Mouse (Mus musculus) fat pad, adult 2 months (tissue): Measurements from ENCODE around the gene Fnip1.

Source experiments
- DNase-seq: peaks from one replicate; pipeline ENCODE4 v3.0.0-alpha.2; 2011; ENCODE audit warnings: low read depth, low spot score; ENCODE audit errors: extremely low read depth

Gene Fnip1

GRCm38 (mm10) chr11:54456875-54457274 lies 18.9 kb downstream of the Fnip1 start:
- no peak for DNase-seq

DNA sequence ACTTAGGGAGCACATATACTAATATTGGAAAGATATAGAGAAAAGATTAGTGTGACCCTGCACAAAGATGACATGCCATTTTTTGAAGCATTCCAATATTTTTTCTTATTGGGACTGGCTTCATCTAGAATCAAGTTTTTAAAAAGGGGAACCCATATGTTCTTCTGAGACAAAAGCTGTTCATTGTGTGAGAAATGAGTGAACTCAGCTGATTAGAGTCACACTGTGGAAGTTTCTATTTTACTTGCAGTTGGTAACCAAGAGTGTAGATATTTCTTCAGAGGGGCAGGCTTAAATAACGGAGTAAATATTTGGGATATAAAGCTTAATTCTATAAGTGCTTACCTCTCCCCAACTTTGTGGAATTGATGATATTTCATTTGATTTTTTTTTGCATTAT lies 20.2 kb downstream of the Fnip1 start:
- DNase-seq, result no peak

- DNase-seq, result no peak
These were observed 26.7 kb downstream of the Fnip1 start for GRCm38 (mm10) chr11:54464557-54465244.

GRCm38 (mm10) chr11:54472231-54472630 lies 34.2 kb downstream of the Fnip1 start:
- DNase-seq, result no peak

GRCm38 (mm10) chr11:54478414-54478813 lies 40.4 kb downstream of the Fnip1 start:
- no peak for DNase-seq

DNA sequence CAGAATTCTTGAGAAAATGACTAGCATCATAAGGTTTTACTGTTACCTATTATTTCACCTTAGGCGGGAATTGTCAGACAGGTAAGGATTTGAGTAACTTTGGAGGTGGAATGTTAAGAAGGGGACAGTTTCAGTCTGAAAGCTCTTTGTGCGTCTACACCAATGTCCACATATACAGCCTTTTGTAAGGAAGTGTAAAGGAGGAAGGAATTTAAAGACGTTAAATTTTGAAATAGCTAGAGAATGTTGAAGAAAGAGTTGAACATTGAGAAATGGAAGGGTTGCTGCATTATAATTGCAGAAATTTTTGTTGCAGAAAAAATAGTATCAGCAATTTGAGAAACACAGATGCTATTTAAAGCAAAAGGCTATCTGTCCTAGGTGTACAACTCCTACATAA lies 48.0 kb downstream of the Fnip1 start:
- no peak for DNase-seq

- DNase-seq, result no peak
These were observed 54.1 kb downstream of the Fnip1 start for GRCm38 (mm10) chr11:54491946-54492558.

DNA sequence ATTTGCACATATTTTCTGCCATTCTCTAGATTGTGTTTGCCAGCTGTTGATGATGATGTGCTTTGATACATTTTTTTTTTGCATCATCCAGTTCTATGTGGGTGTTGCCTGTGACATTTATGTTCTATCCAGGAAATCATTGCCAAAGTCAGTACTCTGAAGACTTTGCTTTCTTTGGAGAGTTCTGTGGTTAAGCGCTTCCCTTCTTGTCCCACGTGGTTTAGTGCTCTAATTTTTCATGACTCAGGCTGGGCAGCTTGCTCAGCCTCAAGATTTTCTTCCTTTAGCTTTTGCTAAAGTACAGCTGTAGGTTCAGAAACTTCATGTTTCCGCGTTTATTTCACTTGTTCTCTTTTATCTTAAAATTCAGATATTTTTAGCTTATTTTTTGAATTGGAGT lies 54.6 kb downstream of the Fnip1 start:
- no peak for DNase-seq

DNA sequence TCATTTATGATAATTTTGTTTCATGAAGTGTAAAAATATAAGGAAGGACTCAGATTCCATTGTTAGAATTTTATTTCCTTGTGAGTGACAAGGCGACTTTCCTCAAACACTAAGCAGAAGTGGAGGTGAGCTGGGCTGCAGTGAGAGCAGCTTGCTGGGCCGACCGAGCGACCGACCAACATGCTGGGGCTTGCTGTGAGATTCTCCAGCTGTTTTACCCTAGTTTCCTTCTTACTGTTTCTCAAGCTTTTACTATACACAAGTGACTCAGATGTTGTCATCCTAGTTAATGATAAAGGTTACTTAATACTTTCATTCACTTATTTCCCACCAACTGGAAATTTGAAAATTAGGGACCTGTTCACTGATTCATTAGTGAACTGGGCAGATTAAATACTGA lies 61.8 kb downstream of the Fnip1 start:
- no peak for DNase-seq

GRCm38 (mm10) chr11:54502546-54503245 lies 64.7 kb downstream of the Fnip1 start:
- DNase-seq, result no peak

GRCm38 (mm10) chr11:54513584-54513983 lies 75.6 kb downstream of the Fnip1 start:
- DNase-seq, result no peak

GRCm38 (mm10) chr11:54521927-54522528 lies 84.0 kb downstream of the Fnip1 start:
- no peak for DNase-seq

DNA sequence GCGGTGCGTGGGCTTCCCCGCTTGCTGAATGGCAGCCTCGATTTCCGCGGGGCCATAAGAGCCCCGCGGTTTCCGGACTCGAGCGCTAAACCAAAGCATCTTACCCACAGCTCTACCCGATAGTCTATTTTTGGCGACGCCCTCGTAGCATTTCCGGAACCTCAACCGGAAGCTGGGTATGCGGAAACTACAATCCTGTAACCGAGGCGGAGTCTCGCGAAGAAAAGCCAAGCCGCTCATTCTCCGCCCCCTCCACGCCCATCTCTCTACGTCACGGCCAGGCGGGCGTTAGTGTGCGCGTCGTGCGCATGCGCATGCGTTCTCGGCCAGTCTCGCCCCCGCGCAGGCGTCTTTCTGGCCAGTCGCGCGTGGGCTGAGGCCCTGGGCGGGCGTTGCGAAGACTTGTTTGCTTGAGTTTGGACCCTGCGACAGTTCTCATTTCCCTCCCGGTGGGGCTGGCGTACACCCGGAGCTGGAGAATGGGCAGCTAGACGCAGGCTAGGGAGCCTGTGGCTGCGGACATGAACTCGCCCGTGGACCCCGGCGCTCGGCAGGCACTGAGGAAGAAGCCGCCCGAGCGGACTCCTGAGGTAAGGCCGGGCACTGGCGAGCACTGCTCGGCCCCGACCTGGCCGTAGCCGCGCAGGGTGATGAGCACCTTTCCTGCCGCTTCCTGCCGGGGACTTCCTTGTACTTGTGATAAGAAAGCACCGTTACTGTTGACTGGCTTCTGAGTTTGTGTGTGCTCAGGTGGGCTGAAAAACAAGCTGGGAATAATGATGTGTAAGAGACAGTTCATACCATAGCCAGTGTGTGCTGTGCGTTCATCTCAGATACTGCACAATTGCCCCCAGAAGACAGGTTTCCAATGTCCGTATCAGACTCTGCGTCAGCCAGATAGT lies 84.8 kb downstream of the Fnip1 start, which contains the start of gene Rapgef6:
TSS of gene Rapgef6 (plus strand) at position 319 of the 902 bp plus-strand sequence.
- peak; percentile 58 for DNase-seq

- no peak for DNase-seq
These were observed 85.5 kb downstream of the Fnip1 start for GRCm38 (mm10) chr11:54523431-54524001.

DNA sequence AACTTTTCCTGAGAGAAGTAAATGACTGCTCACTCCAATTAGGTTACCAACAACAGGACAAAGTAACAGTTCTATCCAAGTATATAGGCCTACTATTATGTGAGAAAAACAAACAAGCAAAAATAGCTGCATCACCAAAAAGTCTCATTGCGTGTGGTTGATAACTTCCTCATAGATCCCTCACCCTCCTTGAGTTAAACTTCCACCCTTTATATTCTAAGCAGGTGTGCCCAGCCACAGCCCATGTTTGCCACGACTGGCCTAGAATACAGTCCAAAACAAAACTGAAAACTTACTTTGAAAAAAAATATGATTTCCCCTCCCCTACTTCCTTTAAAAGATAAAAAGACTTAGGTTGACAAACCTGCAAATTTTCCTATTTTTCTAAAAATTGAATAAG lies 90.0 kb downstream of the Fnip1 start:
- DNase-seq, result no peak

DNA sequence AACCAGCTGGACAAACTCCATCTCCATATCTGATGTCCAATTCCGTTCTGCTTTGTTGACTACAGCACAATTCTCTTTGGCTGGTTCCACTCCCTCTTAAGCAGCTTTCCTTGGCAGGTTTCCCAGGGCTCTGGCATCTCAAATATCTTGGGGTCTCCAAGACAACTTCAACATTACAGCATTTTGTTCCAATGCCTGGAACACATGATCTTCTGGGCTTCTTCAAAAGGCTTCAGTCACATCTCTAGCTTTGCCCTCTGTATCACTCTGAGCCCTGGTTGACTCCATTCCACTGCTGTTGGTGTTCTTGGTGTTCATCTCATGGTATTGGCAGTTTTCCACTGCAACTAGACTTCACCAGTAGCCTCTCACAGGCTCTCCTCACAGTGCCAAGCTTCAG lies 92.4 kb downstream of the Fnip1 start:
- no peak for DNase-seq

DNA sequence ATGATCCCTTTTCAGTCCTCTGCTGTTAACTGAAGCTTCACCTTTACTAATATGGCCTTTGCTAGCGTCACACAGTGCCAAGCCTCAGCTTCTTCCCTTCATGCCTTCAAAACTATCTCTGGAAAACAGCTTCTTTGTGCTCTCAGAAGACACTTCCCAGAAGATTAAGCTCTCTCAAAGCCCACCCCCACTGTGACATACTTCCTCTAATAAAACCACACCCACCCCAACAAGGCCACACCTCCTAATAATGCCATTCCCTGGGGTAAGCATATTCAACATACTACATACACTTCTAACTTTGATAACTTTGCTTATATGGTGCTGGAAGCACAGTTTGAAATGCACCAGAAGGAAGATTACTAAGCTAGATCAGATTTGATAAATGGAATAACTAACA lies 92.9 kb downstream of the Fnip1 start:
- no peak for DNase-seq

DNA sequence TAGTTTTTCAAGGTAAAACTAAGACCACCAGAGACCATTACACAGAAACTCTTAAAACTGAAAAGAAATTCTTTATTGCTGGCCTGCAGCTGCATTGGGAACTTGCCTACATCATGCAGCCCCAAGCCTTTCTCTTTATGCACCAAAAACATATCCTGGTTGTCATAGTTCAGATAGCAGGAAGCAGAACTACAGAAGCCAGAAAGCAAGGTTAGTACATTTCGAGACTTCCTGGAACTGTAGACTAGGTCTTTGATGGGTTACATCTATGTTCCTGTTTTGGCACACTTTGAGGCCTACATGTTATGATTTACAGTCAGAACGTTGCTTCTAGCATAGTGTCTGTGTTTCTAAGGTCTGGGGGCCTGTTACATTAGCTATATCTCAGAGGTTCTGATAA lies 95.8 kb downstream of the Fnip1 start:
- DNase-seq, result no peak

- no peak for DNase-seq
These were observed 96.9 kb downstream of the Fnip1 start for GRCm38 (mm10) chr11:54534871-54535270.

DNA sequence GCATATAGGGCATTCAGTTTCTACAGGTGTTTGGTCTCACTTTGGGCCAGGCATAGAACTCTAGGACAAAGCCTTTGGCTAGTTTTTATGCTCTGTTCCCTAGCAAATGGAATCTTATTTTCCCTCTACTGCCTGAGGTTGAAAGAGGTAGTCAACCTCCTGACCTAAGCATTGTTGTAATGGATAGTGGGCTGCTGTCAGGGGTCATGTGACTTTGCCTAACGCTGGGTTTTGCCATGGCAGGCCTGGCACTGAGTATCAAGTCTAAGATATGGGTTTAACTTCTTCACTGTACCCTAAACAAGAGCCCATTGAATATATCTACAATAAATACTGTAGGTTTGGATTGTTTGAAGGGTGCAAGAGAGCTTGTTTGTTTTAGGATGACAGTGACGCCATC lies 101.0 kb downstream of the Fnip1 start:
- DNase-seq, result no peak
